Mouse (Mus musculus) ovary, adult 10 weeks (tissue): ENCODE measurements around the gene Cox11. TPM values are rescaled to one million over a fixed set of nuclear protein-coding genes. Genes with fewer than 3 reads are reported as not detected.

Experiments
- polyA plus RNA-seq: library from polyadenylated mRNA; stranded (reverse); fragments of 350-450 nt; fragmentation: Illumina TruSeq; extraction: RNeasy Lipid Tissue Mini Kit (QIAGEN cat#74804); gene quantifications from one replicate; pipeline ENCODE4 v1.2.3, GENCODE M21; 2014

Gene Cox11
- 30.1 TPM for polyA plus RNA-seq

GRCm38 (mm10) chr11:90637440-90638311 is at the start of gene Cox11, which contains the start of gene Stxbp4:
Gene Cox11 (plus strand): TSS chr11:90638173.
Gene Stxbp4 (minus strand): TSS chr11:90638084.

GRCm38 (mm10) chr11:90687460-90688416 is 49.8 kb downstream of the Cox11 start, which contains the start of gene Tom1l1:
Gene Tom1l1 (minus strand): TSS chr11:90688366.

Other genes starting within 250 kb of the Cox11 start
- 21.0 TPM for gene Hlf, start 247.3 kb upstream of the Cox11 start, polyA plus RNA-seq
- 29.7 TPM for gene Stxbp4, start 89 bp upstream of the Cox11 start, polyA plus RNA-seq
- gene Tom1l1, start 50.2 kb downstream of the Cox11 start, polyA plus RNA-seq, result 177 TPM